ENCODE assay signal across 8 mouse cellular contexts in the genomic region with DNA sequence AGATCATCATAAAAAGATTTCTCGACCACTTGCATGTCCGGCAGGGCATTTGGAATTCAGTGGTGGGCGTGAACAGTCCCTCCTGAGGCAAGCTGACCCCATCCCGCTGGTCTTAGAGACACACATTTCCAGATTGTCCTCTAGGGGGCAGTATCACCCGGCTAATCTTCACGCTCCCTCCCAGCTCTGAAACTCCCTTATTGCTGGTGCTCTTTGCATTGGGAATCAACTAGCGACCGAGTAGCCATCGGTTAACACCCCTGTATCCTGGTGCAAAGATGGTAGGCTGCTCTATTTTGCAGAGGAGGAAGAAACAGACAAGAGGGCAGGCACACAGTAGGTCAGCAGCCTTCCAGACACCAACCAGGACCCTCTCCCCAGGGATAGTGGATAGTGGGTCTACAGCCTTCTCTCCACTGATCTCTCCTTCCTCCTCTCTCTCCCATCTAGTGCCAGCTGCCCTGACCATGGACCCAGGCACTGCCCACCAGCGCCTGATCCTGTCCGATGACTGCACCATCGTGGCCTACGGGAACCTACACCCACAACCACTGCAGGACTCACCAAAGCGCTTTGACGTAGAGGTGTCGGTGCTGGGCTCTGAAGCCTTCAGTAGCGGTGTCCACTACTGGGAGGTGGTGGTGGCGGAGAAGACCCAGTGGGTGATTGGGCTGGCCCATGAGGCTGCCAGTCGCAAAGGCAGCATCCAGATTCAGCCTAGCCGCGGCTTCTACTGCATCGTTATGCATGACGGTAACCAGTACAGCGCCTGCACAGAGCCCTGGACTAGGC. TPM values are rescaled to one million over a fixed set of nuclear protein-coding genes. Genes with fewer than 3 reads are reported as not detected.
DNase-seq lines count a peak whose midpoint lies in the region; ATAC-seq lines count a peak whose summit lies in the region.
"Had no signal": no experiment of that assay in that cellular context is flagged by ENCODE, and none has a peak within 500 bp of the region (broad histone marks: within the 10 kb centered on the region; RNA-seq: fewer than 3 reads in every experiment).

No protein-coding gene starts in this region.

- no peak overlapping the region for H3K27ac ChIP-seq in midbrain, embryonic 11.5 days (ENCODE audit: low read depth, low read length)
- no peak overlapping the region for H3K27ac ChIP-seq in midbrain, embryonic 16.5 days (ENCODE audit: low read length)
- H3K27ac ChIP-seq in hindbrain, embryonic 14.5 days = no peak overlapping the region
- H3K27ac ChIP-seq in lung, embryonic 16.5 days (ENCODE audit: low read length) = no peak overlapping the region
- H3K27ac ChIP-seq: heart, embryonic 13.5 days had no signal

- H3K36me3 ChIP-seq in midbrain, embryonic 11.5 days (ENCODE audit: control insufficient read depth, insufficient read depth, low read length) = no peaks in the 10 kb centered on the region
- peaks cover 5% of the 10 kb centered on the region for H3K36me3 ChIP-seq in midbrain, embryonic 16.5 days (ENCODE audit: control insufficient read depth, insufficient read depth, low read length)
- peaks cover 30% of the 10 kb centered on the region for H3K36me3 ChIP-seq in hindbrain, embryonic 14.5 days (replicated peaks; ENCODE audit: control insufficient read depth, insufficient read depth)
- H3K36me3 ChIP-seq in lung, embryonic 16.5 days (ENCODE audit: control insufficient read depth, insufficient read depth, low read length) = no peaks in the 10 kb centered on the region
- no peaks in the 10 kb centered on the region for H3K36me3 ChIP-seq in splenic B cell, adult 2 months (ENCODE audit: control insufficient read depth, insufficient read depth, low read length, poor library complexity, severe bottlenecking)

- H3K4me1 ChIP-seq in midbrain, embryonic 11.5 days (ENCODE audit: control insufficient read depth, insufficient read depth, low read length) = peaks cover 7% of the 10 kb centered on the region
- H3K4me1 ChIP-seq in midbrain, embryonic 16.5 days (ENCODE audit: control insufficient read depth, insufficient read depth, low read length) = no peaks in the 10 kb centered on the region
- peaks cover 8% of the 10 kb centered on the region; the same call in 1 of the 2 replicates for H3K4me1 ChIP-seq in hindbrain, embryonic 14.5 days (replicated peaks; ENCODE audit: control insufficient read depth, insufficient read depth, low read length)
- H3K4me1 ChIP-seq in lung, embryonic 16.5 days (replicated peaks; ENCODE audit: control insufficient read depth, insufficient read depth, low read length) = no peaks in the 10 kb centered on the region; the same call in 1 of the 2 replicates

- 64% methylated on average over 24 of the region's 24 CpGs for WGBS in midbrain, embryonic 11.5 days
- 65% methylated on average over 24 of the region's 24 CpGs for WGBS in midbrain, embryonic 16.5 days
- WGBS in hindbrain, embryonic 14.5 days = 64% methylated on average over 24 of the region's 24 CpGs
- 61% methylated on average over 24 of the region's 24 CpGs for WGBS in lung, embryonic 16.5 days

- peak; percentile 63; the same call in 1 of the 2 replicates for ATAC-seq in midbrain, embryonic 11.5 days (ENCODE audit: low FRiP score)
- no peak for ATAC-seq in midbrain, embryonic 16.5 days
- ATAC-seq in hindbrain, embryonic 14.5 days (ENCODE audit: low FRiP score) = no peak
- peak; percentile 70; the same call in 1 of the 2 replicates for ATAC-seq in lung, embryonic 16.5 days (ENCODE audit: low read depth)

- no peak overlapping the region for H3K4me2 ChIP-seq in midbrain, embryonic 11.5 days
- no peak overlapping the region for H3K4me2 ChIP-seq in midbrain, embryonic 16.5 days (ENCODE audit: low read length)
- no peak overlapping the region for H3K4me2 ChIP-seq in hindbrain, embryonic 14.5 days (replicated peaks)
- no peak overlapping the region for H3K4me2 ChIP-seq in lung, embryonic 16.5 days (ENCODE audit: low read depth, low read length)
- H3K4me2 ChIP-seq: heart, embryonic 13.5 days had no signal

- H3K4me3 ChIP-seq in midbrain, embryonic 11.5 days (ENCODE audit: low read depth, low read length) = no peak overlapping the region
- H3K4me3 ChIP-seq in midbrain, embryonic 16.5 days (ENCODE audit: low read depth, low read length) = no peak overlapping the region
- H3K4me3 ChIP-seq in hindbrain, embryonic 14.5 days (replicated peaks; ENCODE audit: low read length) = no peak overlapping the region
- no peak overlapping the region for H3K4me3 ChIP-seq in lung, embryonic 16.5 days (ENCODE audit: low read length)
- H3K4me3 ChIP-seq: heart, embryonic 13.5 days had no signal

- H3K9me3 ChIP-seq in midbrain, embryonic 11.5 days (ENCODE audit: control insufficient read depth, low read length) = no peaks in the 10 kb centered on the region
- no peaks in the 10 kb centered on the region for H3K9me3 ChIP-seq in midbrain, embryonic 16.5 days (replicated peaks; ENCODE audit: control insufficient read depth, low read length, poor library complexity, severe bottlenecking)
- H3K9me3 ChIP-seq in hindbrain, embryonic 14.5 days (ENCODE audit: control insufficient read depth, low read length) = no peaks in the 10 kb centered on the region
- H3K9me3 ChIP-seq in lung, embryonic 16.5 days (ENCODE audit: control insufficient read depth, low read length) = no peaks in the 10 kb centered on the region
- H3K9me3 ChIP-seq: heart, embryonic 13.5 days had no signal

- H3K9ac ChIP-seq in midbrain, embryonic 11.5 days (ENCODE audit: low read length) = no peak overlapping the region
- no peak overlapping the region for H3K9ac ChIP-seq in midbrain, embryonic 16.5 days (ENCODE audit: low read depth, low read length)
- no peak overlapping the region for H3K9ac ChIP-seq in hindbrain, embryonic 14.5 days
- H3K9ac ChIP-seq in lung, embryonic 16.5 days (ENCODE audit: low read length) = no peak overlapping the region
- H3K9ac ChIP-seq: heart, embryonic 13.5 days had no signal

- peak; percentile 90 for DNase-seq in midbrain, embryonic 11.5 days (ENCODE audit: low spot score, missing footprints)
- peak; percentile 79 for DNase-seq in ZHBTc4 (ENCODE audit: low read depth, low spot score)
- peak; percentile 77 to 79 for DNase-seq in cerebellum, postnatal 25 days
- peak; percentile 70 for DNase-seq in hindbrain, embryonic 14.5 days (ENCODE audit: low spot score)
- DNase-seq in splenic B cell, adult 2 months (ENCODE audit: low read depth, low spot score) = peak; percentile 69

- H3K27me3 ChIP-seq in midbrain, embryonic 11.5 days (ENCODE audit: control insufficient read depth, insufficient read depth, low read length) = no peaks in the 10 kb centered on the region
- H3K27me3 ChIP-seq in midbrain, embryonic 16.5 days (ENCODE audit: control insufficient read depth, insufficient read depth, low read depth, low read length) = no peaks in the 10 kb centered on the region
- no peaks in the 10 kb centered on the region for H3K27me3 ChIP-seq in hindbrain, embryonic 14.5 days (ENCODE audit: control insufficient read depth, insufficient read depth, low read length)
- no peaks in the 10 kb centered on the region for H3K27me3 ChIP-seq in lung, embryonic 16.5 days (ENCODE audit: control insufficient read depth, insufficient read depth, low read depth, low read length)
- H3K27me3 ChIP-seq in splenic B cell, adult 2 months (ENCODE audit: control insufficient read depth, insufficient read depth, low read length, poor library complexity, severe bottlenecking) = no peaks in the 10 kb centered on the region

RNA-seq across cellular contexts. Expression of a gene that starts 25.4 kb away (rescaled TPM):
- 8.3 and 10.3 TPM in 2 replicates for polyA plus RNA-seq in midbrain, embryonic 11.5 days (2014; fragmentation: Nextera tagmentation; extraction: Ambion mirVana)
- polyA plus RNA-seq in midbrain, embryonic 16.5 days (2015; fragmentation: Nextera tagmentation; extraction: Ambion mirVana) = 17.6 and 18.5 TPM in 2 replicates
- 31.9 and 35.5 TPM in 2 replicates for polyA plus RNA-seq in hindbrain, embryonic 14.5 days (2014; fragmentation: Nextera tagmentation; extraction: Ambion mirVana)
- 3.7 and 3.9 TPM in 2 replicates for polyA plus RNA-seq in lung, embryonic 16.5 days (2015; fragmentation: Nextera tagmentation; extraction: Ambion mirVana)

RNA-seq across cellular contexts. Expression of a gene that starts 53.5 kb away (rescaled TPM):
- 11.5 and 14.4 TPM in 2 replicates for polyA plus RNA-seq in midbrain, embryonic 11.5 days (2014; fragmentation: Nextera tagmentation; extraction: Ambion mirVana)
- polyA plus RNA-seq in midbrain, embryonic 16.5 days (2015; fragmentation: Nextera tagmentation; extraction: Ambion mirVana) = 16.6 and 20.2 TPM in 2 replicates
- 14.6 and 20.1 TPM in 2 replicates for polyA plus RNA-seq in hindbrain, embryonic 14.5 days (2014; fragmentation: Nextera tagmentation; extraction: Ambion mirVana)
- 18.7 and 23.2 TPM in 2 replicates for polyA plus RNA-seq in lung, embryonic 16.5 days (2015; fragmentation: Nextera tagmentation; extraction: Ambion mirVana)

Comparison
In these comparisons a context has a peak if more than half of its experiments do, and no peak if none do; other contexts are left out.
1. ATAC-seq: peak in midbrain, embryonic 11.5 days (single experiment) and lung, embryonic 16.5 days (single experiment); none in midbrain, embryonic 16.5 days (single experiment) and hindbrain, embryonic 14.5 days (single experiment).
2. Peak in every context shown above with its lines, with median percentiles within 50 percentile points of each other: DNase-seq.